Mouse (Mus musculus) ES-Bruce4 (cell line): Measurements from ENCODE around the gene H2-Oa. TPM values are rescaled to one million over a fixed set of nuclear protein-coding genes. Genes with fewer than 3 reads are reported as not detected.

Experiments used
- H3K27ac ChIP-seq: 2 replicates; pipeline ENCODE4 v1.5.1; 2012; ENCODE audit warnings: low read length, inconsistent platforms; ENCODE audit not compliant: insufficient read depth
- H3K27me3 ChIP-seq: 2 replicates; pipeline ENCODE4 v1.6.1; 2012; ENCODE audit warnings: mild to moderate bottlenecking, low read length, inconsistent platforms; ENCODE audit not compliant: control insufficient read depth, poor library complexity, insufficient read depth, severe bottlenecking
- H3K36me3 ChIP-seq: 2 replicates; pipeline ENCODE4 v1.6.1; 2012; ENCODE audit warnings: inconsistent platforms, mild to moderate bottlenecking, low read length, moderate library complexity; ENCODE audit not compliant: control insufficient read depth, poor library complexity, insufficient read depth, severe bottlenecking
- H3K4me1 ChIP-seq: one replicate; pipeline ENCODE4 v1.8.1; 2011; ENCODE audit warnings: low read length; ENCODE audit not compliant: control insufficient read depth, insufficient read depth
- H3K4me3 ChIP-seq: 2 replicates; pipeline ENCODE4 v1.5.1; 2011; ENCODE audit warnings: low read depth, mild to moderate bottlenecking, low read length
- H3K9ac ChIP-seq: 2 replicates; pipeline ENCODE4 v1.6.1; 2012; ENCODE audit warnings: low read depth, mild to moderate bottlenecking, inconsistent platforms; ENCODE audit not compliant: poor library complexity, severe bottlenecking
- H3K9me3 ChIP-seq: replicated peaks from 2 replicates; pipeline ENCODE4 v1.6.1; 2012; ENCODE audit warnings: mild to moderate bottlenecking, low read length, inconsistent platforms; ENCODE audit not compliant: control insufficient read depth, poor library complexity, insufficient read depth, severe bottlenecking
- CTCF ChIP-seq: IDR thresholded peaks from one replicate; pipeline ENCODE4 v1.8.1; 2011; ENCODE audit warnings: low read depth, low read length
- EP300 ChIP-seq: IDR thresholded peaks from 2 replicates; pipeline ENCODE4 v1.6.1; 2011; ENCODE audit warnings: low read depth, low read length; ENCODE audit not compliant: insufficient read depth
- POLR2A ChIP-seq: IDR thresholded peaks from one replicate; pipeline ENCODE4 v1.8.1; 2011; ENCODE audit warnings: low read length; ENCODE audit not compliant: insufficient read depth
- polyA plus RNA-seq: library from polyadenylated mRNA; stranded (reverse); fragments of >200 nt; gene quantifications from 2 replicates; pipeline ENCODE4 v1.2.4, GENCODE M21; 2011; ENCODE audit warnings: low read depth; ENCODE audit not compliant: missing spikeins, insufficient read depth, insufficient read length

The H2-Oa gene
- polyA plus RNA-seq, 1 experiment: not detected

DNA sequence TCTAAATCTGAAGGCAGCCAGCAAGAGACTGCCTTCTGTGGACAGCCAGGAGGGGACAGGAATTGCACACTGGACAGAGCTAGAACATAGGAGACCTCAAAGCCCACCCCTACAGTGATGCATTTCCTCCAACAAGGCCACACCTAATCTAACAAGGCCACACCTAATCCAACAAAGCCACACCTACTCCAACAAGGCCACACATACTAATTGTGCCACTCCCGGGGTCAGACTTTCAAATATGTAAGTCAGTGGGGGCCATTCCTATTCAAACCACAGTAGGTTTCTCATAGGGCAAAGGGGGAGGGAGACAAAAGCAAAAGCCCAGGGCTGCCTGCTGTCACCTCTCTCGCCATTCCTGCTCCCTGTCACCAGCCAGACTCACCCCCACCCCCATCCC is 4.8 kb upstream of the H2-Oa start:
- Histone ChIP-seq H3K36me3 (no peaks in the 10 kb centered on the region), H3K4me1 (peaks cover 2% of the 10 kb centered on the region), H3K4me3 (no peak overlapping the region), H3K27ac (no peak overlapping the region), H3K9ac (no peak overlapping the region), H3K27me3 (no peaks in the 10 kb centered on the region), H3K9me3 (no peaks in the 10 kb centered on the region)
- no peak for TF ChIP-seq POLR2A
- TF ChIP-seq EP300: no peak

DNA sequence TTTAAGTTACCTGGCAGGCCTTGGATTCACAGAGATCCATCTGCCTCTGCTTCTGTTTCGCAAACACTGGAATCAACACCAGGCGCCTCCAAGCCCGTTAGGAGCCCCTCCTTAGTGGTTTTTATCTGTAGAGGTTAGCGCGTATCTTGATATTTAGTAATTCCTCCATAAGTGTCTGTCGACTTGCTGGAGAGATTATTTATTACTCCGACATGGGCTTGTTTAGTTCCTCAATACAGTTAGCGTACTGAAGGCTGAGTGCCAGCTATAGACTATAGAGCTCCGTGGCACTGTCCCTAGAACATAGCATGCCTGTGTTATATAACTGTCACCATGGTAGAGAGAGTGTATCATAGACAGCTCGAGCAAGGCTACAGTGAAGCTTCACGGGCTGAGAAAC is 4.0 kb upstream of the H2-Oa start:
- H3K4me3 ChIP-seq: no peak overlapping the region
- no peak overlapping the region for H3K9ac ChIP-seq
- H3K27me3 ChIP-seq: no peaks in the 10 kb centered on the region
- H3K4me1 ChIP-seq: peaks cover 2% of the 10 kb centered on the region
- no peak overlapping the region for H3K27ac ChIP-seq
- TF ChIP-seq CTCF: no peak
- no peak for TF ChIP-seq POLR2A
- TF ChIP-seq EP300: no peak
- no peaks in the 10 kb centered on the region for H3K9me3 ChIP-seq
- H3K36me3 ChIP-seq: no peaks in the 10 kb centered on the region

DNA sequence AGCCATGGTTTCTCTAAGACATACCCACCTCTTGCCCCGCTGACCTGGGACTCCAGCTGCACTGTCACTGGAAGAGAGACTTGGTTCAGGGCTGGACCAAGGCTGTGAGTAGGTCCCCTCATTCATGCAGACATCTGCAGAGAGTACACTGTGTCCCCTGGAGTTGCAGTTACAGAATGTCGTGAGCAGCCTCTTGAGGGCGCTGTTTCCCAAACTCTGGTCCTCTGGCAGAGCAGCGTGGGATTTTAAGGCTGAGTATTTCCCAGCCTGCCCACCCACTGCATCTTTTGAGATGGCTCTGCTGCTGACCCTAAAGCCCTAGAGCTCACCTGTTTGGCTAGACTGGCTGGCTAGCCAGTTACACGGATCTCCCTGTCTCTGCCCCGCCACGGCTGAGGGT is 1.2 kb upstream of the H2-Oa start:
- no peak for TF ChIP-seq POLR2A
- TF ChIP-seq CTCF: peak; percentile 87
- Histone ChIP-seq H3K27ac (no peak overlapping the region), H3K36me3 (no peaks in the 10 kb centered on the region), H3K4me3 (no peak overlapping the region), H3K9me3 (no peaks in the 10 kb centered on the region), H3K27me3 (no peaks in the 10 kb centered on the region), H3K4me1 (no peaks in the 10 kb centered on the region), H3K9ac (no peak overlapping the region)

DNA sequence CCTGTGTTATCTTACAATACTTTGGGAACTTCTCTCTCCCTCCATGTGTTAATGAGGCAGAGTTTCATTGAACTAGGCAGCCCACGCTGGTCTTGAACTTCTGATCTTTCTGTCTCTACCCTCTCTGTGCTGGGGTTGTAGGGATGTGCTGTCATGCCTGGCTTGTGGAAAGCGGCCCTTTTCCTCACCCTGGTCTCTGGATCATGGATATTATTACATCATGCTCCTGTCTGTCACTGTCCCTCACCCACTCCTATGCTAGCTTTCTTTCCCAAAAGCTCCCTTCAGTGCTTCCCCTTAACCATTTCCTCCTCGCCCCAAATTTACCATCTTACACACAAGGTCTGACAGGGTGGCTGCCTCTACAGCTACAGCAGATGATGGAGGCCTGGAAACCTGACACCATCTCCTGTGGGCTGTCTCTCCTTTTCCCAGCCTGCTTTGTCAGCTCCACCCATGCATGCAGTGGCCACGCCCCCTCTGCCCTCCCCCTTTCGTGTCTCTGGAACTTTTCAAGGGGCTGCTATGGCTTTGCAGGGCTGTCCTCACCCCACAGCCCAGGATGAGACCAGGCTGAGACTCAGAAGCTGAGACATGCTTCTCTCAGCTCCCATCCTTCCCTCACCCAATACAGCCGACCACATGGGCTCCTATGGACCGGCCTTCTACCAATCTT is 1.2 kb downstream of the H2-Oa start:
- H3K36me3 ChIP-seq: no peaks in the 10 kb centered on the region
- TF ChIP-seq EP300: no peak
- TF ChIP-seq POLR2A: no peak
- no peak for TF ChIP-seq CTCF
- H3K4me3 ChIP-seq: no peak overlapping the region
- H3K27me3 ChIP-seq: no peaks in the 10 kb centered on the region
- H3K9me3 ChIP-seq: no peaks in the 10 kb centered on the region
- H3K9ac ChIP-seq: no peak overlapping the region
- H3K4me1 ChIP-seq: no peaks in the 10 kb centered on the region
- no peak overlapping the region for H3K27ac ChIP-seq

DNA sequence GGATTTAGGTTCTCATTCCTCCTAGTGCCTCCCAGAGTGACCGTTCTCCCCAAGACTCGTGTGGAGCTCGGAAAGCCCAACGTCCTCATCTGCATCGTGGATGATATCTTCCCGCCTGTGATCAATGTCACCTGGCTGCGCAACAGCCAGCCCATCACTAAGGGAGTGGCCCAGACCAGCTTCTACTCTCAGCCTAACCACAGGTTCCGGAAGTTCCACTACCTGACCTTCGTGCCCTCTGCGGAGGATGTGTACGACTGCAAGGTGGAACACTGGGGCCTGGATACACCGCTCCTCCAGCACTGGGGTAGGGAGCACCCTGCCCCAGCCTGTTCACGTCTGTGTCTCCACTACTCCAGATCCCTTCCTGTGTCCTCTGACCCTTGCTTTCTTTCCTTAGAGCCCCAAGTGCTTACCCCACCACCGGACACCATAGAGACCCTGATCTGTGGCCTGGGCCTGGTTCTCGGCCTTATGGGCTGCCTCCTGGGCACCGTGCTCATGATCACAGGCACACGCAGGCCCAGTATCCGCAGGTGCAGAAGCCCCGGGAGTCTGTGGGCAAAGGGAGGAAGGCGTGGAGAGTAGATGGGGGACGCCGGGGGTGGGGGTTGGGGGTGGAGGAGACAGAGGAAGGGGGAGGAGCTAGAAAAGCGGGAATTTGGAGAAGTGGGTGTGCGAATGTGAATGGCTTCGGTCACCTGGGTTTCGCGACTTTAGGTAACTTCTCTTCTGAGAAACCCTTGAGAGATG is 2.3 kb downstream of the H2-Oa start:
- Histone ChIP-seq H3K9ac (no peak overlapping the region), H3K4me3 (no peak overlapping the region), H3K36me3 (no peaks in the 10 kb centered on the region), H3K27ac (no peak overlapping the region), H3K4me1 (no peaks in the 10 kb centered on the region), H3K27me3 (no peaks in the 10 kb centered on the region), H3K9me3 (no peaks in the 10 kb centered on the region)
- no peak for TF ChIP-seq POLR2A
- TF ChIP-seq EP300: no peak
- TF ChIP-seq CTCF: no peak

DNA sequence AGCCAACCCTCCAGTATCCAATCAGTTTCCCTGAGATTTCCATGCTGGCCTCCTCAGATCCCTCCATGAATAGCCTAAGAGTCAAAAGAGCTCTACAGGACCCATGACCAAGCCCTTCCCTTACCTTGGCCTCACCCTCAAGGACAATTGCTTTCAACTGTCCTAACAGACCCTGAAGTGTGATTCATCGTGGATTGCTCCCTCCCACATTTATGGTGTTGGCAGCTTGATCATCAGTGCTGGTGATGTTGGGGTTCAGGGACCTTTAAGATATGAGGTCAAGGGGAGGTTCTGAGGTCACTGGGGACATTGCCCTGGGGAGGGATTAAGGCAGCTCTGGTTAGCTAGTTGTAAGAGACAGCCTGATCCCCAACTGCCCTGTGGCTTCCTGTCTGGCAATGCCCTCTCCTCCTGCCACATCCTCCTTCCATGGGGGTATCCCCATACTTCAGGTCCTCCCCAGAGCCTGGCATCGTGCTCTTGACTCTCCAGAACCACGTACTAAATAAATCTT is 4.4 kb downstream of the H2-Oa start:
- Histone ChIP-seq H3K9ac (no peak overlapping the region), H3K36me3 (no peaks in the 10 kb centered on the region), H3K9me3 (no peaks in the 10 kb centered on the region), H3K27me3 (no peaks in the 10 kb centered on the region), H3K4me3 (no peak overlapping the region), H3K4me1 (no peaks in the 10 kb centered on the region), H3K27ac (no peak overlapping the region)
- TF ChIP-seq EP300 (no peak), CTCF (no peak), POLR2A (no peak)
